Mouse (Mus musculus) liver, adult 2 months (tissue): Measurements from ENCODE around the gene Hnrnph3. TPM values are rescaled to one million over a fixed set of nuclear protein-coding genes. Genes with fewer than 3 reads are reported as not detected.

Experiments used
- DNase-seq: peaks from one replicate; pipeline ENCODE4 v3.0.0-alpha.2; 2011; ENCODE audit warnings: low read depth, low spot score; ENCODE audit errors: extremely low read depth
- H3K27ac ChIP-seq: fragments of 200-500 bp; replicated peaks from 2 replicates; pipeline ENCODE4 v1.5.1; 2012; ENCODE audit warnings: low read depth, mild to moderate bottlenecking, control low read depth, inconsistent platforms, low read length; ENCODE audit not compliant: insufficient read depth
- H3K27me3 ChIP-seq: fragments of 200-500 bp; 2 replicates; pipeline ENCODE4 v1.6.1; 2012; ENCODE audit warnings: mild to moderate bottlenecking, moderate library complexity, low read length, inconsistent platforms; ENCODE audit not compliant: control insufficient read depth, insufficient read depth
- H3K36me3 ChIP-seq: fragments of 200-500 bp; 2 replicates; pipeline ENCODE4 v1.6.1; 2012; ENCODE audit warnings: low read length, inconsistent platforms; ENCODE audit not compliant: control insufficient read depth, insufficient read depth
- H3K4me1 ChIP-seq: fragments of 200-500 bp; 2 replicates; pipeline ENCODE4 v1.6.1; 2011; ENCODE audit warnings: low read length; ENCODE audit not compliant: control insufficient read depth, insufficient read depth
- H3K4me3 ChIP-seq: fragments of 200-500 bp; 2 replicates; pipeline ENCODE4 v1.5.1; 2011; ENCODE audit warnings: low read depth, mild to moderate bottlenecking, control low read depth, low read length, moderate library complexity; ENCODE audit not compliant: insufficient read depth
- H3K79me2 ChIP-seq: fragments of 200-500 bp; 2 replicates; pipeline ENCODE4 v1.6.1; 2012; ENCODE audit warnings: inconsistent platforms, mild to moderate bottlenecking, low read length, moderate library complexity; ENCODE audit not compliant: control insufficient read depth, insufficient read depth
- H3K9ac ChIP-seq: fragments of 200-500 bp; 2 replicates; pipeline ENCODE4 v1.6.1; 2012; ENCODE audit warnings: low read depth, mild to moderate bottlenecking, control low read depth, inconsistent platforms, low read length
- CTCF ChIP-seq: fragments of 200-500 bp; IDR thresholded peaks from 2 replicates; pipeline ENCODE4 v1.5.1; 2011; ENCODE audit warnings: low read depth, low read length, control low read depth
- POLR2A ChIP-seq: fragments of 200-500 bp; IDR thresholded peaks from 2 replicates; pipeline ENCODE4 v1.6.1; 2011; ENCODE audit warnings: low read length, control low read depth; ENCODE audit not compliant: insufficient read depth; ENCODE audit errors: extremely low read depth
- WGBS: fragments of 180-500 bp; shearing (Covaris S2); methylation state at CpG from one replicate; pipeline ENCODE4 v1.1.7; 2018; 5-methylcytosine and 5-hydroxymethylcytosine counted together
- polyA plus RNA-seq: library from polyadenylated mRNA; depleted of rRNA; stranded (reverse); fragments of >200 nt; gene quantifications from 2 replicates; pipeline ENCODE4 v1.2.3, GENCODE M21; 2012
- total RNA-seq: library from RNA; depleted of rRNA; stranded (reverse); fragments of >200 nt; gene quantifications from 2 replicates; pipeline ENCODE4 v1.2.3, GENCODE M21; 2014

Gene Hnrnph3
- total and polyA plus RNA-seq, 2 experiments: 4.5 to 14.4 TPM

GRCm38 (mm10) chr10:63023121-63023748 is 782 bp downstream of the Hnrnph3 start:
- WGBS: under 1% methylated on average over 68 of the region's 68 CpGs
- DNase-seq: no peak
- Histone ChIP-seq H3K79me2 (peaks cover 15% of the 10 kb centered on the region; the same call in 1 of the 2 replicates), H3K36me3 (0 out of 2 replicates have a peak, but pooled peaks cover 2% of the 10 kb centered on the region), H3K27ac (peak overlapping the region; percentile 96), H3K9ac (peak overlapping the region; percentile 97), H3K27me3 (no peaks in the 10 kb centered on the region), H3K4me1 (peaks cover 7% of the 10 kb centered on the region), H3K4me3 (peak overlapping the region; percentile 90)
- no peak for TF ChIP-seq POLR2A
- no peak for TF ChIP-seq CTCF

GRCm38 (mm10) chr10:63022541-63023120 is 1.4 kb downstream of the Hnrnph3 start:
- TF ChIP-seq CTCF (no peak), POLR2A (no peak)
- H3K27me3 ChIP-seq: no peaks in the 10 kb centered on the region
- peak; percentile 59 for DNase-seq

GRCm38 (mm10) chr10:63021702-63022101 is 2.3 kb downstream of the Hnrnph3 start:
- TF ChIP-seq POLR2A: no peak
- TF ChIP-seq CTCF: no peak
- Histone ChIP-seq H3K9ac (no peak overlapping the region), H3K4me1 (peaks cover 7% of the 10 kb centered on the region), H3K36me3 (peaks cover 13% of the 10 kb centered on the region), H3K27ac (no peak overlapping the region), H3K27me3 (no peaks in the 10 kb centered on the region), H3K79me2 (peaks cover 15% of the 10 kb centered on the region; the same call in 1 of the 2 replicates), H3K4me3 (no peak overlapping the region)
- 33% methylated on average over 4 of the region's 4 CpGs for WGBS
- no peak for DNase-seq

More at GRCm38 (mm10) chr10:63022541-63023120, 1.4 kb downstream of the Hnrnph3 start:
- peaks cover 15% of the 10 kb centered on the region; the same call in 1 of the 2 replicates for H3K79me2 ChIP-seq
- H3K4me3 ChIP-seq: peak overlapping the region; percentile 90
- WGBS: under 1% methylated on average over 27 of the region's 27 CpGs
- peak overlapping the region; percentile 97 for H3K9ac ChIP-seq
- H3K4me1 ChIP-seq: peaks cover 7% of the 10 kb centered on the region
- peaks cover 7% of the 10 kb centered on the region for H3K36me3 ChIP-seq
- H3K27ac ChIP-seq: peak overlapping the region; percentile 96

- 92% methylated on average over 6 of the region's 6 CpGs for WGBS
- no peaks in the 10 kb centered on the region for H3K27me3 ChIP-seq
- DNase-seq: no peak
- peaks cover 15% of the 10 kb centered on the region; the same call in 1 of the 2 replicates for H3K79me2 ChIP-seq
- no peak overlapping the region for H3K27ac ChIP-seq
- TF ChIP-seq CTCF (no peak), POLR2A (no peak)
- peaks cover 7% of the 10 kb centered on the region for H3K4me1 ChIP-seq
- H3K4me3 ChIP-seq: no peak overlapping the region
- H3K9ac ChIP-seq: no peak overlapping the region
- peaks cover 31% of the 10 kb centered on the region for H3K36me3 ChIP-seq
Measured at GRCm38 (mm10) chr10:63019304-63019703, 4.7 kb downstream of the Hnrnph3 start.

GRCm38 (mm10) chr10:63014168-63014567 is 9.8 kb downstream of the Hnrnph3 start:
- Histone ChIP-seq H3K4me3 (no peak overlapping the region), H3K27ac (no peak overlapping the region), H3K4me1 (no peaks in the 10 kb centered on the region), H3K36me3 (peaks cover 62% of the 10 kb centered on the region), H3K9ac (no peak overlapping the region), H3K27me3 (no peaks in the 10 kb centered on the region), H3K79me2 (peaks cover 3% of the 10 kb centered on the region; the same call in 1 of the 2 replicates)
- TF ChIP-seq POLR2A (no peak), CTCF (no peak)
- no peak for DNase-seq
- 96% methylated on average over 9 of the region's 9 CpGs for WGBS

- DNase-seq: no peak
- no peaks in the 10 kb centered on the region for H3K27me3 ChIP-seq
- H3K79me2 ChIP-seq: no peaks in the 10 kb centered on the region
- peaks cover 60% of the 10 kb centered on the region for H3K36me3 ChIP-seq
- 83% methylated on average over 3 of the region's 3 CpGs for WGBS
- TF ChIP-seq POLR2A (no peak), CTCF (no peak)
- H3K4me1 ChIP-seq: no peaks in the 10 kb centered on the region
- H3K4me3 ChIP-seq: no peak overlapping the region
- no peak overlapping the region for H3K27ac ChIP-seq
- no peak overlapping the region for H3K9ac ChIP-seq
Measured at GRCm38 (mm10) chr10:63013476-63013875, 10.5 kb downstream of the Hnrnph3 start.
